Mouse (Mus musculus): ENCODE data around the gene Cmip. TPM values are rescaled to one million over a fixed set of nuclear protein-coding genes. Genes with fewer than 3 reads are reported as not detected.
A peak's percentile ranks its signal among the peaks of the same experiment; 100 is the strongest.

The Cmip gene
- polyA plus RNA-seq, 1 experiment, result not detected

- H3K4me3 ChIP-seq (ENCODE audit: insufficient read depth, low read depth, low read length), result no peak overlapping the region
- H3K27ac ChIP-seq (ENCODE audit: insufficient read depth, low read depth, low read length), result no peak overlapping the region
- 74% methylated on average over 16 of the region's 16 CpGs for WGBS
- peaks cover 72% of the 10 kb centered on the region for H3K4me1 ChIP-seq (ENCODE audit: control insufficient read depth, insufficient read depth, low read length)
- TF ChIP-seq CTCF (IDR thresholded peaks at IDR 0.05; ENCODE audit: insufficient read depth, low read depth, low read length), result no peak
- no peak for TF ChIP-seq POLR2A (IDR thresholded peaks at IDR 0.05; ENCODE audit: insufficient read depth, low read depth, low read length)
Observed at GRCm38 (mm10) chr8:117376997-117377396, 120.1 kb downstream of the Cmip start.

DNA sequence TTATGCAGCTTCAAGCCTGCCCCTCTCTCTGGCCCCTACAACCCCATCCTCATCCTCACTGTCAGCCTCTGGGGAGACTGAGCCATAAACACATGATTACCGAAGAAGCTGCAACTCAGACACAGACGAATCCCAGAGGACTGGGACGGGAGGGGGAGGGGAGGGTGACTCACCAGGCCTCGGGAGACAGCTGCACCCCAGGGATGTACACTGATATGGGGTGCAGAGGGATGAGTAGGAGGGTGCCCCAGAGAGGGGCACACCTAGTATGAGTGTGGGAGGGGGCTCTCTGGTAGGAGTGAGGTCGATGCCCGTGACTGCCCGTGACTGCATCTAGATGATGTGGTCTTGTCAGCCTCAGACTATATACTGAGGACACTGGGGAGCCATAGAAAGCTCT is 121.8 kb downstream of the Cmip start:
- peak overlapping the region; percentile 94 for H3K27ac ChIP-seq (ENCODE audit: insufficient read depth, low read depth, low read length)
- TF ChIP-seq CTCF (IDR thresholded peaks at IDR 0.05; ENCODE audit: insufficient read depth, low read depth, low read length), result no peak
- WGBS, result 39% methylated on average over 7 of the region's 7 CpGs

GRCm38 (mm10) chr8:117379131-117379530 is 122.3 kb downstream of the Cmip start:
- Histone ChIP-seq H3K27ac (ENCODE audit: insufficient read depth, low read depth, low read length) (peak overlapping the region; percentile 94), H3K4me3 (ENCODE audit: insufficient read depth, low read depth, low read length) (peak overlapping the region; percentile 40), H3K4me1 (ENCODE audit: control insufficient read depth, insufficient read depth, low read length) (peaks cover 60% of the 10 kb centered on the region)
- peak; percentile 30; the same call in 1 of the 2 replicates for TF ChIP-seq POLR2A (IDR thresholded peaks at IDR 0.05; ENCODE audit: insufficient read depth, low read depth, low read length)
- TF ChIP-seq CTCF (IDR thresholded peaks at IDR 0.05; ENCODE audit: insufficient read depth, low read depth, low read length), result peak; percentile 48; the same call in 1 of the 2 replicates
- 25% methylated on average over 10 of the region's 10 CpGs for WGBS

More for the DNA sequence above, 121.8 kb downstream of the Cmip start:
- Histone ChIP-seq H3K4me3 (ENCODE audit: insufficient read depth, low read depth, low read length) (no peak overlapping the region), H3K4me1 (ENCODE audit: control insufficient read depth, insufficient read depth, low read length) (peaks cover 64% of the 10 kb centered on the region)

- Histone ChIP-seq H3K4me3 (ENCODE audit: insufficient read depth, low read depth, low read length) (no peak overlapping the region), H3K27ac (ENCODE audit: insufficient read depth, low read depth, low read length) (peak overlapping the region; percentile 8; the same call in 1 of the 2 replicates)
- 40% methylated on average over 8 of the region's 8 CpGs for WGBS
Observed at GRCm38 (mm10) chr8:117380796-117381195, 123.9 kb downstream of the Cmip start.

GRCm38 (mm10) chr8:117386142-117386541 is 129.3 kb downstream of the Cmip start:
- no peak overlapping the region for H3K4me3 ChIP-seq (ENCODE audit: insufficient read depth, low read depth, low read length)
- WGBS, result 69% methylated on average over 2 of the region's 2 CpGs
- TF ChIP-seq POLR2A (IDR thresholded peaks at IDR 0.05; ENCODE audit: insufficient read depth, low read depth, low read length), result no peak
- no peak for TF ChIP-seq CTCF (IDR thresholded peaks at IDR 0.05; ENCODE audit: insufficient read depth, low read depth, low read length)
- H3K27ac ChIP-seq (ENCODE audit: insufficient read depth, low read depth, low read length), result no peak overlapping the region
- peaks cover 43% of the 10 kb centered on the region for H3K4me1 ChIP-seq (ENCODE audit: control insufficient read depth, insufficient read depth, low read length)

More at GRCm38 (mm10) chr8:117380796-117381195, 123.9 kb downstream of the Cmip start:
- H3K4me1 ChIP-seq (ENCODE audit: control insufficient read depth, insufficient read depth, low read length), result peaks cover 50% of the 10 kb centered on the region
- no peak for TF ChIP-seq CTCF (IDR thresholded peaks at IDR 0.05; ENCODE audit: insufficient read depth, low read depth, low read length)
- TF ChIP-seq POLR2A (IDR thresholded peaks at IDR 0.05; ENCODE audit: insufficient read depth, low read depth, low read length), result no peak

- peaks cover 44% of the 10 kb centered on the region for H3K4me1 ChIP-seq (ENCODE audit: control insufficient read depth, insufficient read depth, low read length)
- H3K27ac ChIP-seq (ENCODE audit: insufficient read depth, low read depth, low read length), result peak overlapping the region; percentile 46; the same call in 1 of the 2 replicates
- no peak overlapping the region for H3K4me3 ChIP-seq (ENCODE audit: insufficient read depth, low read depth, low read length)
- TF ChIP-seq CTCF (IDR thresholded peaks at IDR 0.05; ENCODE audit: insufficient read depth, low read depth, low read length), result no peak
- TF ChIP-seq POLR2A (IDR thresholded peaks at IDR 0.05; ENCODE audit: insufficient read depth, low read depth, low read length), result no peak
- WGBS, result 58% methylated on average over 10 of the region's 10 CpGs
Observed at GRCm38 (mm10) chr8:117387642-117388041, 130.8 kb downstream of the Cmip start.

DNA sequence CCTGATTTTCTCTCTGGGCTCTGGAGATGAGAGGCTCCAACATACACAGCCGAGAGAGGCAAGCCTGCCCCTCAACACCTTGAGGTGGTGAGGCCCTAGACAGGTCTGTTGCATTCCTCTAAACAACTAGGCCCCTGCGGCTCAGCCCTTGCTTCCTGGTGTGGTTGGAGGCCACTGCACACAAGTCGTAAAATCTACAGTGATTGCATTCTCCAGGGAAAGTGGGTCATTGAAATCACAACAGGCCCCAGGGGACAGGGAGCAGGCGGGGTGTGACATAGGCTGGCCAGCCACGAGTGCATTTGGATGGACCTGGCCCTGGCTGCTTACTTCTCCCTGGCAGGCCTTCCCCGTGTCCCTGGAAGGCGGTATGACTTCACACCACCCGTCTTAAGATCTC is 131.5 kb downstream of the Cmip start:
- 43% methylated on average over 8 of the region's 8 CpGs for WGBS
- Histone ChIP-seq H3K4me1 (ENCODE audit: control insufficient read depth, insufficient read depth, low read length) (peaks cover 41% of the 10 kb centered on the region), H3K4me3 (ENCODE audit: insufficient read depth, low read depth, low read length) (no peak overlapping the region), H3K27ac (ENCODE audit: insufficient read depth, low read depth, low read length) (no peak overlapping the region)
- no peak for TF ChIP-seq POLR2A (IDR thresholded peaks at IDR 0.05; ENCODE audit: insufficient read depth, low read depth, low read length)
- TF ChIP-seq CTCF (IDR thresholded peaks at IDR 0.05; ENCODE audit: insufficient read depth, low read depth, low read length), result no peak

- no peak for TF ChIP-seq CTCF (IDR thresholded peaks at IDR 0.05; ENCODE audit: insufficient read depth, low read depth, low read length)
- TF ChIP-seq POLR2A (IDR thresholded peaks at IDR 0.05; ENCODE audit: insufficient read depth, low read depth, low read length), result no peak
- WGBS, result 59% methylated on average over 6 of the region's 6 CpGs
- Histone ChIP-seq H3K4me1 (ENCODE audit: control insufficient read depth, insufficient read depth, low read length) (peaks cover 66% of the 10 kb centered on the region), H3K27ac (ENCODE audit: insufficient read depth, low read depth, low read length) (peak overlapping the region; percentile 97; the same call in 1 of the 2 replicates), H3K4me3 (ENCODE audit: insufficient read depth, low read depth, low read length) (no peak overlapping the region)
Observed at GRCm38 (mm10) chr8:117393853-117394252, 137.0 kb downstream of the Cmip start.

GRCm38 (mm10) chr8:117395055-117395454 is 138.2 kb downstream of the Cmip start:
- Histone ChIP-seq H3K27ac (ENCODE audit: insufficient read depth, low read depth, low read length) (peak overlapping the region; percentile 97), H3K4me1 (ENCODE audit: control insufficient read depth, insufficient read depth, low read length) (peaks cover 65% of the 10 kb centered on the region), H3K4me3 (ENCODE audit: insufficient read depth, low read depth, low read length) (no peak overlapping the region)
- no peak for TF ChIP-seq CTCF (IDR thresholded peaks at IDR 0.05; ENCODE audit: insufficient read depth, low read depth, low read length)
- no peak for TF ChIP-seq POLR2A (IDR thresholded peaks at IDR 0.05; ENCODE audit: insufficient read depth, low read depth, low read length)
- WGBS, result 29% methylated on average over 7 of the region's 7 CpGs

- Histone ChIP-seq H3K4me3 (ENCODE audit: insufficient read depth, low read depth, low read length) (no peak overlapping the region), H3K27ac (ENCODE audit: insufficient read depth, low read depth, low read length) (no peak overlapping the region), H3K4me1 (ENCODE audit: control insufficient read depth, insufficient read depth, low read length) (peaks cover 60% of the 10 kb centered on the region)
- 88% methylated on average over 4 of the region's 4 CpGs for WGBS
- TF ChIP-seq POLR2A (IDR thresholded peaks at IDR 0.05; ENCODE audit: insufficient read depth, low read depth, low read length) (no peak), CTCF (IDR thresholded peaks at IDR 0.05; ENCODE audit: insufficient read depth, low read depth, low read length) (no peak)
Observed at GRCm38 (mm10) chr8:117396884-117397283, 140.0 kb downstream of the Cmip start.
